Mouse (Mus musculus): Measurements from ENCODE around the gene Hmces. TPM values are rescaled to one million over a fixed set of nuclear protein-coding genes. Genes with fewer than 3 reads are reported as not detected.

The Hmces gene
- total RNA-seq (2023), result 34.9 TPM

DNA sequence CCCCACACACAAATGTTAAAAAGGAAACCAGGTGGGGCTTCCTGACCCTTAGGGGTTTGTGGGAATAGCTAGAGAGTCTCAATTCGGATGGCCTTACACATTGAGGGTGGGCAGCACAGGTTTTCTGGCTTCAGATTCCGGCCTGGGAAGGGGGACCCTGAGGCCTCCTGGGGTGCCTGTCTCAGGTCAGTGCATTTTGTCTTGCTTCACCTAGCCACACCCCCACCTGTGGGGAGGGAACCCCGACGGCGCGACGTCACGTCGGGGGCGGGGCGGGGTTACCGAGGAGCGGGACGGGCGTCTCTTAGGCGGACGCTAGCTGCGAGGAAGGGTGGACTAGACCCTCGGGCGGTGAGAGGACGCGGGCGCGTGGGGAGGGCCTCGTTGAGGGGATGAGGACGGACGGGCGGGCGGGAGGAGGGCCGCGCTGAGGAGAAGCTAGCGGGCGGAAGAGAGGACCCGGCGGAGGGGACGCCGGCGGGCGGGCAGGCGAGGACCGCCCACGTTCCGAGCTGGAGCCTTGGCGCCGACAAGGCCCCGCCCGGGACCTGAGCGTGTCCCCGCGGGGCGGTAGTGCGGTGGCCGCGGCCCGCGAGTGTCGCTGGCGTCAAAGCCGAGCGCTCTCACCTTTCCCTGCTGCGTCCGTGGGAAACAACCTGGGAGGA, at the start of gene Hmces:
TSS of gene Hmces (plus strand) at position 275 of the 665 bp plus-strand sequence.

DNA sequence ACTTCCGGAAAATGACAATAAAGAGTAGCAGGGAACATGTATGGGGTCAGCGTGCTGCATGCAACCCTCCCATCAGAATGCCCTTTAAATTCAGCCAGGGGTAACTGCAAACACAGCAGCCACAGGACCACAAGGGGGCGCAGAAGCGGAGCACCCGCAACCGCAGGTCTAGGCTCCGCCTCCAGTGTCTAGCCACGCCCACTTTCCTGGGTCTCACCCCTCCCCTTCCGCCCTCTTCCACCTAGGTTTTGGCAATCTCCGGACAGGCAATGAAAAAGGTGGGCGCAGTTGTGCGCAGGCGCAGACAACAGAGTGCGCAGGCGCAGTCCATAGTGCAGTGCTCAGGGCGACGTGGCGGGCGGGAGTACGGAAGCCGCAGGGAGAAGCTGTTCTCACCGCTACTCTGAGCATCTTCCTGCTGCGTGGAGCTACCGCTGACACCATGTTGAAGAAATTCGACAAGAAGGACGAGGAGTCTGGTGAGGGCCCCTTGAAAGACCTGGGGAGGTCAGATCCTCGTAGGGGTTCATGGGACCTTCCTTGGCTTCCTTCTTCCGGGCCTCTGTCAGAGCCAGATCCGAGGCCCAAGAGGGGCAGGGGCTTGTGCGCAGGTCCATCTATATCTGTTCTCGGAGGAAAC, 26.0 kb upstream of the Hmces start, which contains the start of gene Copg1:
TSS of gene Copg1 (plus strand) at position 221 of the 640 bp plus-strand sequence.

DNA sequence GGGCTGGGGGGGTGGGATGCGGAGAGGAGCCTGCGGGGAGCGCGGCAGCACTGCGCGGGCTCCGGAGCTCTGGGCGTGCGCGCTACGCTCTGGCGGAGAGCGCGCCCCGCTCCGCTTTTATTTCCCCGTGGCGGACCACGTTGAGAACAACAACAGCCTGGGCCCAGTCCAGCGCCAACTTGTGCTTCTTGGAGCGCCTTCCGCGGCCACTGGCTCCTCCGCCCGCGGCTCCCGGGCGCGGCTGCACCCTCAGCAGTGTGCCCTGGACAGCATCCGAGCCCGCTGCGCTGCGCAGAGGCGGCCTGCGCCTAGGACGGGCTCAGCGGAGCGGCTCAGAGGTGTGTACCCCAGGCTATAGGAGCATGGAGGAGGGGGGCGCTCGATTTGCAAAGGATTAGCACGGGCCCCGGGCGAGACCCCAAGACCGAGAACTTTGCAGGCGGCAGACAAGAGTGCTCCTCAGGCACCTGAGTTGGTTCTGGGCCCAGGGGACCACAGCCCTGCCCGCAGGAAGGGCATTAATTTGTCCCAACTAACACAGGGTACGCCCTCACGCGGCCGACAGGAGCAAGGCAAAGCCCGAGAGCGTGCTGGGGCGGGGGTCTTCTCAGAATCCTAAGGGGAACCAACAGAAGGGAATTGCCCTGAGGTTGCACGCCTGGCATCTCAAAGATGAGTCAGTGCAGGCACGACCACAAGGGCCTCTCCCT, 68.0 kb downstream of the Hmces start, which contains the start of gene H1fx:
TSS of gene H1fx (minus strand) at position 91 of the 710 bp plus-strand sequence.

Other genes starting within 250 kb of the Hmces start
- gene Aplf, start 241.7 kb upstream of the Hmces start, total RNA-seq (2023), result 3.7 TPM
- not detected for gene Efcc1, start 183.1 kb upstream of the Hmces start, total RNA-seq (2023)
- not detected for gene Gp9, start 135.9 kb upstream of the Hmces start, total RNA-seq (2023)
- 24.9 TPM for gene Rab43, start 101.8 kb upstream of the Hmces start, total RNA-seq (2023)
- 3.7 TPM for gene Gm45140, start 78.1 kb upstream of the Hmces start, total RNA-seq (2023)
- gene Isy1, start 75.1 kb upstream of the Hmces start, total RNA-seq (2023), result 106 TPM
- 483 TPM for gene Cnbp, start 62.8 kb upstream of the Hmces start, total RNA-seq (2023)
- 162 TPM for gene Copg1, start 26.1 kb upstream of the Hmces start, total RNA-seq (2023)
- 0.70 TPM for gene H1fx, start 67.7 kb downstream of the Hmces start, total RNA-seq (2023)
- gene Rab7, start 131.3 kb downstream of the Hmces start, total RNA-seq (2023), result 139 TPM
- gene Rpn1, start 170.5 kb downstream of the Hmces start, total RNA-seq (2023), result 77.0 TPM

All from CD8-positive naive resting alpha-beta T cell, adult 57 days (primary cell).